Mouse (Mus musculus) layer of hippocampus, postnatal 25 days (tissue): ENCODE data around the gene Srpk3. TPM values are rescaled to one million over a fixed set of nuclear protein-coding genes. Genes with fewer than 3 reads are reported as not detected.
"Not testable (repeated sequence)": the region's sequence is repeated elsewhere in the genome, so short reads cannot be mapped to it uniquely, and the experiment has no call there.

Source experiments
- DNase-seq, 2 experiments: peaks; one replicate each; pipeline ENCODE4 v3.0.0; 2022; ENCODE audit warnings: mixed read lengths in 2 of 2, low spot score in 1 of 2; ENCODE audit errors: extremely low spot score in 1 of 2
- total RNA-seq, 2 experiments: library from RNA; stranded (reverse); gene quantifications; 2 replicates each; pipeline ENCODE4 v1.2.3; 2021

Gene Srpk3
- 1 to 10 TPM; 4.3 to 8.7 TPM for total RNA-seq

DNA sequence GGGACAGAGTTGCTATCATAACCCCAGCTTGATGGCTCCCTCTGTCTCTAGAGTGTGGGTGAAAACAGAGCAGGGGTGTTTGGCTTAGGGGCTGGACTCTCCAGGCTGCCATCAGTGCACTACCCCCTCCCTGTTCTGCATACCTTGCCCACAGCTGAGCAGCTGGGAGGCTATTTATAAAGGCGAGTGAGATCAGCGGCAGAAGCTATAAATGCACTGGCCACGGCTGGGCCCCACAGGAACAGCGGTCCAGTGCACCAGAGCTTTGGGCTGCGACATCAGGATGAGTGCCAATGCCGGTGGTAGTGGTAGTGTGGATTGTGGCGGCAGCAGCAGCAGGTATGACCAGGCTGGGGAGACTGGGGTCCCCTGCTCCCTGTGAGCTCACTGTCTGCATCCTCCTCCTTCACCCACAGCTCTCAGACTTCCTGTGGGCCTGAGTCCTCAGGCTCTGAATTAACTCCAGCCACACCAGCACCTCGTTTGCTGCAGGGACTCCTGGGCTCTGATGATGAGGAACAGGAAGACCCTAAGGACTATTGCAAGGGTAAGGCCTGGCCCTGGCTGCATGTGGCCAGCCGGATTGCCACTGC lies at the start of gene Srpk3:
Gene Srpk3, plus strand, starts transcription at position 238 of the 593 bp plus-strand sequence.
- DNase-seq: no peak

DNA sequence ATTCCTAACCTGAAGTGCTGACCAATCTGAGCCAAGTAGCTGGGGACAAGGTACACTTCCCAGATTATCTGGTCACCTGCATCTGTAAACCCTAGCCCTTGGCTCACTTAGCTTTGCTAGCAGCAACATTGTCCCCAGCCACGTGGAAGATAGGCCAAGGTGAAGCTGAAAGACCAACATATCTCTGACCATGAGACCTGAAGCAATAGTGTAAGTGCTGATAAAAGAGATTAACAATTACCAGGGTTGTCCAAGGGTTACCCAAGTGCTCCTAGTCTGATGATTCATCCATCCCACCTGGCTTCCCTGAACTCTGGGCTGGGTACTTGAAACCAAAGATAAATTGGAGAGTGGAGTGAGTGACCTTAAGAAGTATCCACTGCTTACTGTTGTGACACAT lies 43.3 kb upstream of the Srpk3 start:
- no peak for DNase-seq

DNA sequence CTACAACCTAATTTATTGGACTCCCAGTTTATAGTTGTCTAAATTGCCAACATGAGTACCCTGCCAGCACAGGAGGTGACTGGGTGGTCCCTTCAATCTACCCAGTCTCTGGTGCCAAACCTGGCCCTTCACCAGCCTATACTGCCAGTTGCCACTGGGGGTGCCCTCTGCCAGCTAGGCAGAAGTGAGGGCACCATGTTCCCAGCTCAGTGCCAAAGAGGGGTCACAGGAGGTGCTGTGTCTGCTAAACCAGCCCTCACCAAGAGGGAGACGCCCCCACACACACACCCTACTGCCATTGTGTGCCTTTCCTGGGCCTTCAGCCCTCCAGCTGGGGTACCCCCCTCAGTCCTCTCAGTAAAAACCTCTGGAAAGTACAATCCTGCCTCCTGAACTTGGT lies 36.0 kb upstream of the Srpk3 start:
- no peak for DNase-seq

DNA sequence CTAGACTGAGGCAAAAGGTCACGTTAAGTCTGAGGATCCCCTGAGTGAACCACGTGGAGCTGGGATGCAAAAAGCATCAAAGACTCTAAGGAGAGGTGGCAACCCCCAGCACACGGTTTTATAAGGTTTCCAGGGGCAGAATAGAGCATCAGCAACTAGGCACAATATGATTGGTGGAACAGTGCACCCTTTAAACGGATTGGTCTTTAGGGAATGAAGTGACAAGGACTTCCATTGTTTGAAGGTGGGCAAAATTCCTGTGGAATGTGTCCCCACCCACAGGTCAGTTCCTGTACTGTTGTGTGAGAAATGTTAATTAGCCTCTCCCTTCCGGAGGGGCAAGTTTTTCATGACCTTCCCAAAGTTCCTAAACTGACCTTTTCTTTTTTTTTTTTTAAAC lies 35.1 kb upstream of the Srpk3 start:
- DNase-seq: no peak

DNA sequence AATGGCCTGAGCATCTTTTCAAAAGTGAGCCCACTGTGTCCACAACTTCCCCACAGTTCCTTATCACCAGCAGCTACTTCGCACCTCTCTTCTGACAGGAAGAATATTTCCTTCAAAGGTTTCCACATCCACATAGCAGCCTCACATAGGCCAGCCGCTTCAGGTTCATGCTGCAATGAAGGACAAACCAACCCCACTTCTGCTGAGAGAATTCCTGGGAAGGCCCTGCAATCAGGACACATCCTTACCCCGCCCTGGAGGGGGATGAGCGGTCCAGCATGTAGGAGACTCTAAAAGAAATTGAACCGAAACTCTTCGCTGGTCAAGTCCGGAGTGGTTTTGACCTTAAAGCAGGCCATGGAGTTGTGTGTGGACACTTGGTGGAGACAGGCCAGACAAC lies 34.4 kb upstream of the Srpk3 start:
- not testable (repeated sequence) for DNase-seq

DNA sequence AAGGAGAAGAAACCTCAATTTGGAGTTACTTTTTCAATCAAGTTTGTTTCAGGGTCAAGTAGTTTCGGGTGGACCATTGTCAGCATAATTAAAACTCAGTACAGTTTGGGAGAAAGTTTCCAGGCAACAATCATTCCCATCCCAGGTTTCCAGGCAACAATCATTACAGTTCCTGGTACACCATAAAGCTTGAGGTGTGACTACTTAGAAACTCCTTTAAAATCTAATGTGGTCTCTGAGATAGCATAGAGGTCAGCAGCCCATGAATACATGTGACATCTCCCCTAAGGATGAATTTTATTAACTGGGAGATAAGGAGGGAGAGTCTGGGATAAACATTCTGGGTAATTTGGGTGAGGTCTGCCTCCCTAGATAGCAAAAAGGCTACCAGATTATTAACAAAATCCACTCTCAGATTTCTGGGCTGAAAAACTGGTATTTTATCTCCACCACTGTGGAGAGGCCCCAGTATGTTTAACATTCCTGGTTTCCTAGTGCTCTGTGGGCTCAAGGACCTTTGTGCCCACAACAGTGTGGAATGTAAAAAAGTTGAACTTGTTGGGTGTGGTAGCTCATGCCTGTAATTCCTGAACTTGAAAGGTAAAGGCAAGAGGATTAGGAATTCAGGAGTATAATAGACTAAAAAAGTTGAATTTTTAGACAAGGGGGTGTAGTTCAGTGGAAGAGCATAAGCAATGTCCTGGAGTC lies 29.3 kb upstream of the Srpk3 start:
- no peak for DNase-seq

DNA sequence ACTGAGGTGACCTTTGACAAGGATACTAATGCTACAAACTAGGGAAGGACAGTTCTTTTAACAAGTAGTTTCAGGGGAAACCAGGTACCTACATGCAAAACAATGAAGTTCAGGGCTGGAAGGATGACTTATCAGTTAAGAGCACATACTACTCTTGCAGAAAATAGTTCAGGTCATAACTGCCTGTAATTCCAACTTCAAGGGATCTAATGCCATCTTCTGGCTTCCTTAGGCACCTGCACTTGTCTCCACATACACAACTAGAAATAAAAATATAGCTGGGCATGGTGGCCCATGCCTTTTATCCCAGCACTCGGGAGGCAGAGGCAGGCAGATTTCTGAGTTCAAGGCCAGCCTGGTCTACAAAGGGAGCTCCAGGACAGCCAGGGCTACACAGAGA lies 25.2 kb upstream of the Srpk3 start:
- no peak for DNase-seq

DNA sequence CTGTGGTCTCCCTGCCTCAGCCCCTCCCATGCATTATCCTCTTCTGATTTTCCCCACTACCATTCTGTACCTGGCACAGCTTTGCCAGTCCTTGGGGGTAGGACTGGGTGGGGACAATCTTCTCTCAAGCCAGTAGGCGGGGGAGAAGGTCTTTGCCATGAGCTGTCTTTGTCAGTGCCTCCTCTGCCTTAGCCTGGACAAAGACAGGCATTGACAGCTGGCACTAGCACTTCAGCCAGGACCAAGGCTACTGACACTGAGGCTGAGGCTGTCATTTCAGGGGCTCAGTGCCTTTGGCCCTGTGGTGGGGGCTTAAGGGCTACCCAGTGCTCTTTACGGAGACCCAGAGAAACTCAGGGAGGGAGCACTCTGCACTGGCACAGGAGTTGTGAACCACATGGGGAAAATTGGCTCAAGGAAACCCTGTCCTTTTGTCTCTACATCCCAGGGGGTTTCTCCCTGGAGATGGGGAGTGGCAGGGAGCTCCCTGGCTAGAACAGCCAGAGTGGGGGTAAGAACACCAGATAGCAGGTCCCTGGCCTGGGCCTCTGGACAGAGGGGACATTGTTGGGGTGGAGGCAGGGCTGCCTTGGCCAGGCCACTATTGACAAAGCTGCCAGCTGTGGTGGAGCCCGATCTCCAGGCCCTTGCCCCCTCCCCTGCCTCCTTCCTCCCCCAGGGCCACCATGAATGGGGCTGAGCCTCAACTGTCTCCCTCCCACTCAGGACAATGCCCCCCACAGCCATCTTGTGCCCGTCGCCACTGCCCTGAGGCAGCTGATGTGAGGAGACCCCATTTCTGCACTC lies 17.7 kb upstream of the Srpk3 start, which contains the start of gene Plxnb3:
Gene Plxnb3, plus strand, starts transcription at position 757 of the 807 bp plus-strand sequence.
- DNase-seq: no peak

DNA sequence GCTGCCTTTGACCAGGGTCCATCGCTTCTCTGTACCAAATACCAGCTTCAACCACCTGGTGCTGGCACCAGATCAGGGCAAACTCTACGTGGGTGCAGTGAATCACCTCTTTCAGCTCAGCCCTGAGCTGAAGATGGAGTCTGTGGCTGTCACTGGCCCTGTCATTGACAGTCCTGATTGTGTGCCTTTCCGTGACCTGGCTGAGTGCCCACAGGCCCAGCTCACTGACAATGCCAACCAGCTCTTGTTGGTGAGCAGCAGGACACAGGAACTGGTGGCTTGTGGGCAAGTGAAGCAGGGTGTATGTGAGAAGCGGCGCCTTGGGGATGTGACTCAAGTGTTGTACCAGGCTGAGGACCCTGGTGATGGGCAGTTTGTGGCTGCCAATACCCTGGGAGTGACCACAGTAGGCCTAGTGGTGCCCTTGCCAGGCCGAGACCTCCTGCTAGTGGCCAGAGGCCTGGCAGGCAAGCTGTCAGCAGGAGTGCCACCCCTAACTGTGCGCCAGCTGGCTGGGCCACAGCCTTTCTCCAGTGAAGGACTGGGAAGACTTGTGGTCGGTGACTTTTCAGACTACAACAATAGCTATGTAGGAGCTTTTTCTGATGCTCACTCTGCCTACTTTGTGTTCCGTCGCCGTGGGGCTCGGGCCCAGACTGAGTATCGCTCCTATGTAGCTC lies 15.5 kb upstream of the Srpk3 start:
- no peak for DNase-seq

DNA sequence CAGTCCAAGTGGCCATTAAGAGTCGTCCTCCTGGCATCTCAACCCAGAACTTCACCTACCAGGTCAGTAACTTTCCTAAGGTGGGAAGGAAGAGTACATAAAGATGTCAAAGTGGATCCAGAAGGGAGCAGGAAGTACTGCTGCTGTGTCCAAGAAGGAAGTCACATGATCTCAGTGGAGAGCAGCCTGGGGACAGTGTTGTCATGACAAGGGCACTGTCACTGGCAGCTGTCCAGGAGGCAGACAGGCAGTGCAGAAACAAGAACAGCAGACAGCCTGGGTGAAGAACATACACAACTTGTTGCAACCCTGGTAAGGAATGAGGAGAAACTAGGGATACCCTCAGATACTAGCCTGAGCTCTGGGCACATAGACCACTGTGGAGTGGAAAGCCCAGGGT lies 8.9 kb upstream of the Srpk3 start:
- DNase-seq: no peak

DNA sequence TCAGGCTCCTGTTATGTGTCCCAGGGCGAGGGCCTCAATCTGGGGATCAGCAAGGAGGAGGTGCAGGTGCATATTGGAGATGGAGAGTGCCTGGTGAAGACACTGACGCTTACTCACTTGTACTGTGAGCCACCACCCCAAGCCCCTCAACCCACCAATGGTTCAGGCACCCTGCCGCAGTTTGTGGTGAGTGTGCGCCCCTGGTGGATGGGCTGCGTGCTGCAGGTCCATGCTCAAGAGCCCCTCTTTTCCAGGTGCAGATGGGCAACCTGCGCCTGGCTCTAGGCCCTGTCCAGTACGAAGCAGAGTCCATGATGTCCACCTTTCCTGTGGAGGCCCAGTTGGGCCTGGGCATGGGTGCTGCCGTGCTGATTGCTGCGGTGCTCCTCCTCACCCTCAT lies 6.9 kb upstream of the Srpk3 start:
- no peak for DNase-seq

DNA sequence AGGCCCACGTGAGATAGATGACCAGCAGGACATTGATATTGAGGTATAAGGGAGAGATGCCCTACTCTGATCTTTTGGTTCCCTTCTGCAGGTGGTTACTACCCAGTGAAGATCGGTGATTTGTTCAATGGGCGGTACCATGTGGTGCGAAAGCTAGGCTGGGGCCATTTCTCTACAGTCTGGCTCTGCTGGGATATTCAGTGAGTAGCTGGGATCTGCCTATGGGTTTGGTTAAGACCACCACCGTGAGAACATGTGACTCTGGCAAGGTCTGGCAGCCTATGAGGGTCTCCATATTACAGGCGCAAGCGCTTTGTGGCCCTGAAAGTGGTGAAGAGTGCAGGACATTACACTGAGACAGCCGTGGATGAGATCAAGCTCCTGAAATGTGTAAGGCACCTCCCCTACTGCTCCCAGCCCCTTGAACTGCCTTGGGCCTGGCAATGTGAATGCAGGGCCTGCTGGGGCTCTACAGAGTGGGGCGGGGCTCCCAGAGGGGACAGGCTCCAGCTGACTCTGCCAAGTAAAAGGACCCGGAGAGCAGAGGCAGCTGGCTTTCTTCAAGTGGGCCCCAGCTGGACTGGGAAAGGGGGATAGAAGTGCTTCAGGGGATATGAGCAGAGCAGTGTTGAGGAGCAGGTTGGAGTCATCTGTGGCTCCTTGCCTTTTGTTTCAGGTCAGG lies 738 bp downstream of the Srpk3 start:
- DNase-seq: no peak

DNA sequence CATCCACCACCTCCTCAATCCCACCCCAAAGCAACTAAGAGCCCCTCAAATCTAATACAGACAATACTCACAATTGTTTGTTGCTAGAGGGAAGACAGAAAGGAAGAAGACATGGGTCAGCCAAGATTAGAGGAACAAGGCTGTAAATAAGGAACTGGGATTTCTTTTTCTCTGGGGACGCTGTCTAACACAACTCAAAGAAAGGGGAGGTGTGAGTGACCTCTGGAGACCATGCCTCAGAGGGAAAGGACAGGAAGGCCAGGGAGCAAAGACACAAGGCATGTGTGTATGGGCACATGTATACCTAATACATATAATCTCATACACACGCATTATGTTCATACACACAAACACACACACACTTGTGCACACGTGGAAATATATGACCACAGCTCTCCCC lies 8.0 kb downstream of the Srpk3 start:
- no peak for DNase-seq

DNA sequence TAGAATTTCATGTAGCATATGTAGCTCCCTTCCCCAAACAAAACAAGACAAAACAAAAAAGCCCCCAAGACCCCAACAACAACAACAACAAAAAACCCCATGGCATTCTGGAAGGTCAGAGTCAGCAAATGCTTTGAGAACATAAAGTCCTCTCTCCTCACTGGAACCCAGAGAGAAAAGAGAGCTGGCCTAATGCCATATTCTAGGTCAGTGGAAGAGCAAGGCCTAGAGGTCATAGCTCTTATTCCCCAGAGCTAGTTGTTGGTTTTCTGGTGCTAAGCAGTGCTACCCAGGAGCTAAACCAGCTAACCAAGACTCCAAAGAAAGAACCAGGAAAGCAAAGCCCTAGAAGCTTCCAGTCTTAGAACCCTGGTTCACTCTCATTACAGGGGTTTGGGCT lies 11.5 kb downstream of the Srpk3 start:
- no peak for DNase-seq

DNA sequence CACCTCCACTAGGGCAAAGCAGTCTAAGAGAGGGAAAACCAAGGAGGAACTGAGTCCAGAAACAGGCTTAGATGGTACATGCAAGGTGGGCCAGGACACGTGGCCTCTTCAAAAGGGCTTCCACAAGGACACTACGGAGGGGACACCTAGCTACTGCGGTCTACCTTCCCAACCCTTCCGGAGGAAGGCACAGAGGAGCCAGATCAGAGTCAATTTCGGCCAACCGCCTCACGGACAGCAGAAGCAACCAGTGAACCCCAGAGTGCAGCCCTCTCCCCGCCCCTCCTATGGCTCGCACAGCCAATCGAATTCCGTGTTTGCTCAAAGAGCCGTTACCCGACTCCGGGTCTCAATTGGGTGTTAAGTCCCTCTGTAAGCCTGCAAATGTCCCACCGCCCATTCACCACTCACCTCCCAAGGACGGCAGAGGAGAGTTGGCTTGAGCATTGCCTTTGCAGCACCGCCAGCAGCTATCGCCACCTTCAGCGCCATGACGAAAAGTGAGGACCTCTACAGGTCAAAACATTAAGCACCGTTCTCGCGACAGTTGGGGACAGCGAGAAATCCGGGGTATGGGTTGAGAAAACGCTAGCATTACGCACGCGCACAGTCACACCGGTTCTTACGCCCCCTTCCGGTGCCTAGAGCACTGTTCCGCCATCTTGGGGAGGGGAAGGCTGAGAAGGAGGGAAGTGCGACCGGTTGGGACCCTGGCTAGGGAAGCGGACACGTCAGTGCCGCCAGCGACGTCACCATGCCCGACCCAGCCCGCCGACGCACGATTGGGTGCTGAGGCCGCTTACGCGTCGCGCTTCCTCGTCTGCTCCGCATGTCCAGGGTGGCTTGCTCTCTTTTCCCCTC lies 12.4 kb downstream of the Srpk3 start, which contains the start of the genes Idh3g and Ssr4:
Gene Idh3g, minus strand, starts transcription at position 534 of the 861 bp plus-strand sequence.
Gene Ssr4, plus strand, starts transcription at position 665 of the 861 bp plus-strand sequence.
- peak; percentile 70 to 84 for DNase-seq

DNA sequence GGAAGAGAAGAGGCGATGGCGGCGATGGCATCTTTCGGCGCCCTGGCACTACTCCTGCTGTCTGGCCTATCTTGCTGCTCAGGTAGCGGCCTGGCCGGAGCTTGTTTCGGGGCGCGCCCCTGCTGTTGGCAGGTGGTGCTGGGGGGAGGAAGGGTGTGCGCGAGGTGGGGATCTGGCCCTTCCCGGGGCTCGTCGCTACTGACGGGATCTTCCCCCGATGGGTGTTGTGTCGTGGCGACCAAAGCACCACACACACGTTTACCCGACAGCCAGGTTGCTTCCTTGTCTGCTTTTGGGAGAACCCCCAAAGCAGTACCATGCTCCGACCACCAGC lies 13.0 kb downstream of the Srpk3 start:
- no peak for DNase-seq

DNA sequence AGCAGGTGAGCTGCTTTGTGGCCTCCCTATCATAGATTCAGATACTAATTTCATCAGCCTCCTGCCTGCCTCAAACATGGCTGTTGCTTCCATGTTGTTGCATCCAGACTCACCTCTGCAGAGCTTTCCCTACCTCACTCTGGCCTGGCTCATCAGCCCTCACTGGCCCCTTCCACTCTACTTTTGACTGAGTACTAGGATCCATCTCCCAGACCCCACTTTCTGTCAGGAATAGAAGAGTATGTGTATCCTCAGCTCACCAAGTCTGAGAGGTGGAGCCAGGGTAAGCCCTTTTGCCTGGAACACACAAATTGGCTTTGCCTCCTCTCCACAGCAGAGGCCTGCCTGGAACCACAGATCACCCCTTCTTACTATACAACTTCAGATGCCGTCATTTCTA lies 14.3 kb downstream of the Srpk3 start:
- DNase-seq: no peak

DNA sequence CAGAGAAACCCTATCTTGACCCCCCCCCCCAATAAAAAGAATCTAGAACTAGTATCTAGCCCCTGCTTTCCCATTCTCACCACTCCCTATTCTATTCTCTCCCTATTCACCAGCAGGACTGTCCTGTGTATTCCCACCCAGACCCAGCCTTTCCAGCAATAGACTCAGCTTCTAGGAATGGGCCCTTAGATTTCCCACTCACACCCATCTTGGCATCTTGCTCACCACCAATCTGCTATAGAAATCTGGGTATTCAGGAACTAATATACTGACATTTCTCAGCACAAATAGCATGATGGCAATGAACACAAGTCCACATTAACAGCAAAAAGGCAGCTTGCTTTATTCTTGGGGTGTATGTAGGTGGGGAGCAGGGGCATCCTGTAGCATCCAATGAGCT lies 18.8 kb downstream of the Srpk3 start:
- no peak for DNase-seq

DNA sequence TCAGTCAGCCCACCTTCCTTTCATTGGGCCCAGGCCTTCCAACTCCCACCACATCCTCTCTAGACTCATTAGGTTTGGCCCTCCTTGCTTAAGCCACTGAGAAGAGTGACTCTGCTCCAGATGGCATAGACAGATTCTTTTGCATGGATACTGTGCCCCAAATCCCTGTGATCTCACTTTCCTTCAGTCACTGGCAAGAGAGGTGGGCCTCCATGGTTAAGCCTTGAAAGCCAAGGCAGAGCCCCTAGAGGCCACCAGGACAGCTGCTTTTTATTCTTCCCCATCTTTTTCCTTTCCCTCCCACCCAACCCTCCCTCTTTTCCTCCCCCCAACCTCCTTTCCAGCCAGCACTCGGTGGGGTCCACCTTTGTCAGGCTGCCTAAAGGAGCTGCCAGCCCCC lies 19.3 kb downstream of the Srpk3 start:
- DNase-seq: no peak
